Mouse (Mus musculus): ENCODE measurements at regions not wholly inside any gene's neighbourhood (a gene's known extent, or its start where the extent isn't known, plus 50 kb on each side); places are given as distances from the start of the nearest gene placed in this dataset.
A peak's percentile ranks its signal among the peaks of the same experiment; 100 is the strongest.
"Not testable (repeated sequence)": the region's sequence is repeated elsewhere in the genome, so short reads cannot be mapped to it uniquely, and the experiment has no call there.

DNA sequence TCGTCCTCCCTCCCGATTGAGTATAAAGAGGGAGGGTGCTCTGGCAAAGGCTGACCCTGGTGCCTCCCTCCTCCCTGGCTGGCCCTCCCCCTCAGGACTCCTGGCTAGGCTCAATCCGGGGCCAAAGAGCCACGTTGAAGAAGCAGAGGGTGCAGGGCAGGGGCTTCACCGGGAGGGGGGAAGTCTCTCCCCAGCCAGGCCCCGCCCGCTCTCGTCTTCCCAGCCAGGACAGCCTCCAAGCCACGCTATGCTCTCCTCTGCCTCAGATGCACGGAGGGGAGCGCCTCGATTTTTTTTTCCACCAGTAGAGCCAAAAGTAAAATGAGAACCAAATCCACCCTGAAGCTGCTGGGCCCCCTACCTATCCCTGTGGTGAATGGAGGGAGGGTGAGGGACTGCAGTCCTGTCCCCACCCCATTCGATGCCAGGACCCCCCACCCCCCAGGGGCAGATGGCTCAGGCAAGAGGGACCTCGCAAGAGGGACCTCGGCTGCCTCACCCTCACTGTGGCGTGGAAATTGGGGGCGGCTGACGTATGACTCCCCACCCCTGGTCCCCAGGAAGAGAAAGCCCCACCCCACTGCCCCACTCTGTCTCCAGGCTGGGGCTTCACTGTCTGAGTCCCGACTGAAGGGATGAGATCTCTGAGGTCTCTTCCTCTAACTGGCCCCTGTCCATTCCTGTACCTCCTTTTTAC lies 53.2 kb upstream of the Col1a1 start:
- DNase-seq, result no peak

DNA sequence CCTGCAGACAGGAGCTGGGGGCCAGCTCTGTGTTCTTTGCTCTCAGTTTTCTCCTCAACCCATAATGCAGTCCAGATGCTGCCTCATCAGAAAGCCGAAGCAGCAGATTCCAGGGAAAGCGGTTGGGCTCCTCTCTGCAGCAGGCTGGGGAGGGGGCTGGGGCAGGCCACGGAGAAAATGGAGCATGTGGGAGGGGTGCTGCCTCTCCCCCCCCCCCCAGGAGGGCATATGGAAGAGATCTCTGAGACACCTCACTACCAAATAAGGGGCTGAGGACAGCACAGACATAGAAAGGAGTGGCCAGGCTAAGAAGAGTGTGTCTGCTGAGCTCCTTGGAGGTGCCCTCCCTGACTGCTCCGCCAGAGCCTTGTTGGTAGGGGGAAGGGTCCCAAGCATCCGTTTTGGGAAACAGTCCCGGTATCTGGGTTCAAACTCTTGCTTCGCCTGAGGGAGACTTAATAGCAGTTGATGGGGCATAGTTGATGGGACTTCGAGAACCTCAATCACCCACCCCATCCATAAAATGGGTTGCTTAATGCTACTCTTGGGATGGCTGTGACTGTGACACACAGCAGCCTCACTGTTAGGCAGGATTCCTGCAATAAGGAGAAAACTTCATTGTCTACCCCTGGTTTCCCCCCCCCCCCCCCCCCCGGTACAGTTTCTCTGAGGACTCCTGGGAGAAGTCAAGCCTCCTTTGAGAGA lies 53.9 kb upstream of the Col1a1 start:
- no peak for DNase-seq

GRCm38 (mm10) chr11:94880896-94881840 lies 54.9 kb upstream of the Col1a1 start:
- DNase-seq, result no peak

- DNase-seq, result no peak
Measured at GRCm38 (mm10) chr11:94876707-94877106, 59.3 kb upstream of the Col1a1 start.

DNA sequence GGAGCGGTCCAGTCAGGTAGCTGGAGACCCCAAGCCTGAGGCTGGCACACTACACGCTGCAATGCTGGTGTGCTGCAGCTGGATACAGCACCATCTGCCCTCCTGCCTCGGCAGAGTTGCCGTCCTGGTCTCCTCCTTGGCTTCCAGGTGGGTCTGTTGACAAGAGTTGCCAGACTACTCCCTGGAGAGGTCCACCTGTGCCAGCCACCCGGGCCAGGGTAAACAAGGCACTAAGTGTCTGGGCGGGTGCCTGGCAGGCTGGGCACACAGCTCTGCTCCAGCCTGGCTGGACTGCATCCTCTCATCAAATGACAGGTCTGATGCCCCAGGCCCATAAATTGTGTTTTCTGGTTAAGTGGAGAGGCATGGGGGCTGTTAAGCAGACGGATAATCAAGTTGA lies 61.0 kb upstream of the Col1a1 start:
- DNase-seq, result no peak

- DNase-seq, result no peak
Measured at GRCm38 (mm10) chr11:94874155-94874561, 61.9 kb upstream of the Col1a1 start.

GRCm38 (mm10) chr11:94873693-94874092 lies 62.3 kb upstream of the Col1a1 start:
- no peak for DNase-seq

GRCm38 (mm10) chr11:94872921-94873320 lies 63.1 kb upstream of the Col1a1 start:
- no peak for DNase-seq

DNA sequence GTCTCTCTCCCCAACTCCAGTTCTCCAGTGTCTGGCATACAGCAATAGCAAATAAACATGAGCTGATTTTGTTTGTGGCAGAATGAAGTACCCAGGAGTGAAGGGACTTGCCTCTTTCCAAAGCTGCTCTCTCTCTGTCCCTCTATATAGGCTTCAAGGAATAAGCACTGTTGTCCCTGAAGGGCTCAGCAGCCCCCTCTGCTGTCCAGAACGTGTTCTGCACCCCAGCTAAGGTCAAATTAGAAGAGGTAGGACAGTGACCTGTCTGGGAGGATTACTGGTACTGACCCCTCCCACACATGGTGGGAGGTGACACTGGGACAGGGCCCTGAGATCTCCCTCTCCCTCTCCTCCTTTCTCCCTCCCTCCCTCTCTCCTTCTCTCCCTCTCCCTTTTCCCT lies 65.7 kb upstream of the Col1a1 start:
- DNase-seq, result peak; percentile 34

DNA sequence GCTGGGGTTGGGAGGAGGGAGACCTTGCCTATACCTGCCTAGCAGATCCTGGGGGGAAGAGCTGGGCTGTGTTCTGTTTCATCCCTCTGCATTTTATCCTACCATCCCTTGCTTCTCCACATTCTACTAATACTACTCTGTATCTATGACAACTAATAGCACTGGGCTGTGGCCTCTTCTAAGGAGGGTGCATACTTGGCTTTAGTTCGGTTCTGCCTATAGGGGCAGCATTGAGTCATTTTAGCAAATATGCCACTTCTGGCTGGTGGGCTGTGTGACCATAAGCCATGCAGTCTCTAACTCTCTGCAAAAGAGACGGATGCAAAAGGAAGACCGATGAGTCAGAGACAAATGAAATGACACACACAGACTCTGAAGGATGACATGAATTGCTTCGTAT lies 66.2 kb upstream of the Col1a1 start:
- DNase-seq, result not testable (repeated sequence)

- peak; percentile 61 for DNase-seq
Measured at GRCm38 (mm10) chr11:94866176-94866967, 69.7 kb upstream of the Col1a1 start.

GRCm38 (mm10) chr11:94850129-94850528 lies 67.6 kb upstream of the Tmem92 start:
- DNase-seq, result no peak

DNA sequence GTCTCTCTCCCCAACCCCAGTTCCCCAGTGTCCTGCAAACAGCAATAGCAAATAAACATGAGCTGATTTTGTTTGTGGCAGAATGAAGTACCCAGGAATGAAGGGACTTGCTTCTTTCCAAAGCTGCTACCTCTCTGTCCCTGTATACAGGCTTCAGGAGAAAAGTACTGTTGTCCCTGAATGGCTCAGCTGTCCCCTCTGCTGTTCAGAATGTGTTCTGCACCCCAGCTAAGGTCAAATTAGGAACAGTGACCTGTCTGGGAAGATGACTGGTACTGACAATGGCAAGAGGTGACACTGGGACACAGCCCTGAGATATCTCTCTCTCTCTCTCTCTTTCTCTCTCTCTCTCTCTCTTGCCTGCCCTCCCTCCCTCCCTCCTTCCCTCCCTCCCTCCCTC lies 56.6 kb upstream of the Tmem92 start:
- DNase-seq, result no peak

GRCm38 (mm10) chr11:94838140-94838539 lies 55.6 kb upstream of the Tmem92 start:
- no peak for DNase-seq

GRCm38 (mm10) chr11:94836347-94836746 lies 53.8 kb upstream of the Tmem92 start:
- DNase-seq, result no peak

- peak; percentile 14 for DNase-seq
Measured at GRCm38 (mm10) chr11:94832246-94832985, 49.9 kb upstream of the Tmem92 start.

Measured in cerebellum, adult 11-12 months (tissue).